Mouse (Mus musculus): ENCODE data around the gene Dmrt3. TPM values are rescaled to one million over a fixed set of nuclear protein-coding genes. Genes with fewer than 3 reads are reported as not detected.

Dmrt3 gene
- polyA plus RNA-seq, 1 experiment from 2014 or later: 0.49 TPM

DNA sequence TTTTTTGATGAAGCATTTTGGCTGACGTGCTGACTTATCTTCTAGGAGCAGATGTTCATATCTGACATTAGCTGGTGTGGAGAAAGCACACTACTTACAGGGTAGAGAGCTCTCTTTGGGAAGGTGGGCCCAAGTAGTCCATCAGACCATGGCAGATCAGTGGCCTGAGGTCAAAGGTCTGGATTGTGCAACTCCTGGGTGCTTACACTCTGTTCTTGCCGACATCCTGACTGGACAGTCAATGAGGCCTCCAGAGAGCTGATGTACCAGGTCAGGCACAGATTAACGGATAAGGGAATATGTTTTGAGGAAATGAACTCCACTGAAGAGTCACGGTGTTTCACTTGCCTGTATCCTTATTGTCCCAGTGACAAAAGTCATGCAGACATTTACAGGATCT is 38.6 kb downstream of the Dmrt3 start:
- Histone ChIP-seq H3K27me3 (ENCODE audit: insufficient read depth, low read length) (no peaks in the 10 kb centered on the region), H3K4me2 (no peak overlapping the region), H3K9me3 (ENCODE audit: low read depth, low read length) (no peaks in the 10 kb centered on the region), H3K4me1 (ENCODE audit: insufficient read depth) (no peaks in the 10 kb centered on the region), H3K36me3 (ENCODE audit: insufficient read depth) (no peaks in the 10 kb centered on the region), H3K4me3 (ENCODE audit: low read depth, low read length) (no peak overlapping the region), H3K27ac (ENCODE audit: low read depth) (no peak overlapping the region), H3K9ac (no peak overlapping the region)
- ATAC-seq (ENCODE audit: insufficient read depth): no peak
- DNase-seq: no peak
- WGBS: 59% methylated on average over 4 of the region's 4 CpGs
- no peak for TF ChIP-seq CTCF (IDR thresholded peaks at IDR 0.05; ENCODE audit: low read depth)

DNA sequence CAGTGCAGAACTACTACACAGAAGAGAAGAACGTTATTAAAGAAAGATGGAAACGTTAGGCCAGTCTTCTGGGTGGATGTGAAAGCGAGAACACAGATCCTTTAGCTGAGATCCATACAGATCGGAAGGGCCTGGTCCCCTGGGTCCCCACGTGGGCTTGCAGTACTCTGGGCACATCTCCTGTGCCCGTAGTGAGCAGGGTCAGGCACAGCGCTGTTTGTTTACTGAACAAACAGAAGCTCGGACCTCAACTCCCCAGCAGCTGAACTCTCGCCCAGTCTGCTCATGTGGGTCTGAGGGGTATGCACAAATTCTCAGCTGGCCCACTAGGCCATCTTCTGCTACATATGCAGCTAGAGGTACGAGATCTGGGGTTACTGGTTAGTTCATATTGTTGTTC is 40.4 kb downstream of the Dmrt3 start:
- H3K27ac ChIP-seq (ENCODE audit: low read depth): no peak overlapping the region
- no peak overlapping the region for H3K9ac ChIP-seq
- H3K36me3 ChIP-seq (ENCODE audit: insufficient read depth): no peaks in the 10 kb centered on the region
- no peak overlapping the region for H3K4me3 ChIP-seq (ENCODE audit: low read depth, low read length)
- no peak for TF ChIP-seq CTCF (IDR thresholded peaks at IDR 0.05; ENCODE audit: low read depth)
- no peak for DNase-seq
- no peak overlapping the region for H3K4me2 ChIP-seq
- no peaks in the 10 kb centered on the region for H3K27me3 ChIP-seq (ENCODE audit: insufficient read depth, low read length)
- WGBS: 44% methylated on average over 10 of the region's 10 CpGs
- no peaks in the 10 kb centered on the region for H3K9me3 ChIP-seq (ENCODE audit: low read depth, low read length)
- no peak for ATAC-seq (ENCODE audit: insufficient read depth)
- peaks cover 6% of the 10 kb centered on the region; the same call in 1 of the 2 replicates for H3K4me1 ChIP-seq (ENCODE audit: insufficient read depth)

DNA sequence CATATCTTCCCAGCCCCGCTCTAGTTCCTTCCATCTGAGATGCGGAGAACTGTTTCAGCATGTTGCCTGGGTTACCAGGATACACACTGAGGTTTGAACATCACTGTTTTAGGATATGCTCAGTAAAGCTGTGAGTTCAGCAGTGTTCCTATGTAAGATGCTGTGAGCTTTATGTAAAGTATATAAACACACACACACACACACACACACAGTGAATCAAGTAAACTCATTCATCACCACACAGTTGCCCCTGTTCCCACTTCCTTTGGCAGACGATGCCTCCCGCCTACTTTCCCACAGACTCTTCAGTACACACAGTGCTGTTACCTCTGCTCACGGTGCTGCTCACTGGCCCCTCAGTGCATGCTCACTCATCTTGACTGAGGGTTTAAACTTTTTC is 42.5 kb downstream of the Dmrt3 start:
- no peak for DNase-seq
- no peak for ATAC-seq (ENCODE audit: insufficient read depth)
- Histone ChIP-seq H3K4me1 (ENCODE audit: insufficient read depth) (peaks cover 6% of the 10 kb centered on the region; the same call in 1 of the 2 replicates), H3K9me3 (ENCODE audit: low read depth, low read length) (no peaks in the 10 kb centered on the region), H3K4me3 (ENCODE audit: low read depth, low read length) (no peak overlapping the region), H3K9ac (no peak overlapping the region), H3K4me2 (no peak overlapping the region), H3K36me3 (ENCODE audit: insufficient read depth) (no peaks in the 10 kb centered on the region), H3K27me3 (ENCODE audit: insufficient read depth, low read length) (no peaks in the 10 kb centered on the region), H3K27ac (ENCODE audit: low read depth) (no peak overlapping the region)
- 64% methylated on average over 5 of the region's 5 CpGs for WGBS
- TF ChIP-seq CTCF (IDR thresholded peaks at IDR 0.05; ENCODE audit: low read depth): no peak

DNA sequence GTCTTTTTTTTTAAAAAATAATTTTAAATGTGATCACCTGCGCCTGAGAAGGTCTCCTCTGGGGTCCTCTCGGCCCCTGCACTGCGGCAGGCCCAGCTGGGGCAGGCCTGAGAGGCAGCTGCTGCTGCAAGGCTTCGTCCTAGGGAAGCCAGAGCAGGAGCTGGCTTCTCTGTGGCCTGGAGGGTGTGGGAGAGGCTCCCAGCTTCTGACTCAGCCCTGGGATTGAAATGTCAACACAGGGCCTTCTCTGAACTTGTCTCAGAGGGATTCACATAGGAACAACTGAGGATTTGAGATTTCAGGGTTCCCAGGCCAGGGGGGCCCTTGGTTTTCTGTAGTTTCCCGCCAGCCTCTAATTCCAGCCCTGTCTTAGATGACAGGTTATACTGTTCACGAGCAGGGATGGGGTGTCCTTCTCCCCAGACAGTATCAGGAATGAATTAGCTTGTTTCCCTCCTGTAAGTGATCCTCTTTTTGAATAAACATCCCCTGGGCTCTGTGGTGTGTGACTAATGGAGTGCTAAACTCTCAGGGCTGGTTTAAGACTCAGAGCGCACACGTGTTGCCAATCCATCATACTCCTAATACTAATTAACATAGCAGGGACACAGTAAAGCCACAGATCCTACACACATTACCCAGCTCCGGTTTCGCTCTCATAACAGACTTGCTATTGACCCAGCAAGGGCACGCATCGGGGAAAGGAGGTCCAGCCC is 44.1 kb downstream of the Dmrt3 start:
- Histone ChIP-seq H3K4me3 (ENCODE audit: low read depth, low read length) (no peak overlapping the region), H3K9ac (no peak overlapping the region), H3K27me3 (ENCODE audit: insufficient read depth, low read length) (no peaks in the 10 kb centered on the region), H3K4me1 (ENCODE audit: insufficient read depth) (peaks cover 6% of the 10 kb centered on the region; the same call in 1 of the 2 replicates), H3K36me3 (ENCODE audit: insufficient read depth) (no peaks in the 10 kb centered on the region), H3K9me3 (ENCODE audit: low read depth, low read length) (no peaks in the 10 kb centered on the region), H3K4me2 (no peak overlapping the region), H3K27ac (ENCODE audit: low read depth) (no peak overlapping the region)
- no peak for TF ChIP-seq CTCF (IDR thresholded peaks at IDR 0.05; ENCODE audit: low read depth)
- WGBS: 27% methylated on average over 12 of the region's 12 CpGs
- DNase-seq (peak; percentile 21), ATAC-seq (ENCODE audit: insufficient read depth) (peak; percentile 52; the same call in 1 of the 2 replicates)

DNA sequence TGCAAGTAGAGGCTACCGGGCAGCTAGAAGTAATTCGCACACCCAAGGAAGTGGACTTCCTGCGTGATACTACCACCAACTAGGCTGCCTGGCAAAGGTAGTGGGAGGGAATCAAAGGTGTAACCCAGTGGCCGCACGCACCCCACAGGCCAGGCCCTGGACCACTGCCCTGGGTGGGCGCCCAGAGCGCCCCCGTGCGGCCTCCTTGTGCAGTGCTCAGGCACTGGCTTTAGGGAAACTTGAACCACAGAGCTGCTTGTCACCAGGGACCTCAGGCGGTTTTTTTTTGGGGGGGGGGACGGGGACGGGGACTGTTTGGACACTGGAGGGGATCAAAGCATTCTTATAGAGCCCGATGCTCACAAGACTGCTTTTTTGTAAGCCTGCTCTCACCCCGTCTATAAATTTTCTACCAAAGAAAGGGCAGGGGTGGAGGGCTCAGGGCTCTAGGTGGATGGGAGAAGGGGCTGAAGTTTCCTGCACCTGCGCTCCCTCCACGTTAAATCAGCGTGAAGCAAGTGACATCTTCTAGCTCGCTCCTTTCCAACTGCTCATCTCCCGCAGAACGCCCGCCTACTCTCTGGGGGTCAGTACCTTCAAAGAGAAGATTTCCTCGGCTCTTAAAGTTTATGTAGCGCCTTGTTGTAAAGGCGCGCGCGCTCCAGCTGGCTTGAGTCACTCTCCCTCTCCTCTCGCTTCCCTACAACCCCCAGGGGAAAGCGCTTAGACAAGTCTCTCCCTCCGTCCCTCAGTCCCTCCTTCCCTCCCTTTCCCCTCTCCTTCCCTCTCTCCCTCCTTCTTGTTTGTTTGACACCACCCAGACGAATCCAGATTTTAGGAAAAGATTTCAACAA is 55.6 kb downstream of the Dmrt3 start:
- Histone ChIP-seq H3K27me3 (ENCODE audit: insufficient read depth, low read length) (peaks cover 84% of the 10 kb centered on the region), H3K4me3 (ENCODE audit: low read depth, low read length) (no peak overlapping the region), H3K9ac (no peak overlapping the region), H3K27ac (ENCODE audit: low read depth) (no peak overlapping the region), H3K36me3 (ENCODE audit: insufficient read depth) (no peaks in the 10 kb centered on the region), H3K4me1 (ENCODE audit: insufficient read depth) (no peaks in the 10 kb centered on the region), H3K9me3 (ENCODE audit: low read depth, low read length) (no peaks in the 10 kb centered on the region; the same call in 1 of the 2 replicates), H3K4me2 (0 out of 2 replicates have a peak overlapping the region, but pooled peaks have one; percentile 18)
- WGBS: 3% methylated on average over 31 of the region's 31 CpGs
- DNase-seq (peak; percentile 36), ATAC-seq (ENCODE audit: insufficient read depth) (peak; percentile 17; the same call in 1 of the 2 replicates)
- peak; percentile 48 for TF ChIP-seq CTCF (IDR thresholded peaks at IDR 0.05; ENCODE audit: low read depth)

DNA sequence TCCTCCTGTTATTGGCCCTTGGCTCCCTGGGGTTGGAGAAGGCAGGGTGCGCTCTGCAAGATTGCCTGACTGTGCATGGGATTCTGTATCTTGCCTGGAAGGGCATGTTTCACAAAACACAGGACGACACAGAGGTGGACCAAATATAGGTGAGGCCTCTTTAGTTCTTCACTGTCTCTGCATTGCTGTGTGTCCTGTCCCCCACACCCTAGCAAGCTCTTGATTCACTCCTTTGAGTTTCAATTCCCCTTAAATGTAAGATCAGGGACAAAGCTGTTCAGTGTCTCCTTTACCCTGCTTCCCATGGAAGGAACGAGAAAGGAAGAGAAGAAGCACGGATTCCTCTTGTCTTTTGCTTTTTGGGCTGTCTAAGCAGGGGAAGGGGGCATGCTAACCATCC is 57.7 kb downstream of the Dmrt3 start:
- no peaks in the 10 kb centered on the region for H3K9me3 ChIP-seq (ENCODE audit: low read depth, low read length)
- H3K27ac ChIP-seq (ENCODE audit: low read depth): no peak overlapping the region
- peaks cover 95% of the 10 kb centered on the region for H3K27me3 ChIP-seq (ENCODE audit: insufficient read depth, low read length)
- DNase-seq (no peak), ATAC-seq (ENCODE audit: insufficient read depth) (no peak)
- no peak overlapping the region for H3K4me2 ChIP-seq
- TF ChIP-seq CTCF (IDR thresholded peaks at IDR 0.05; ENCODE audit: low read depth): no peak
- no peak overlapping the region for H3K4me3 ChIP-seq (ENCODE audit: low read depth, low read length)
- no peak overlapping the region for H3K9ac ChIP-seq
- WGBS: 23% methylated on average over 4 of the region's 4 CpGs
- no peaks in the 10 kb centered on the region for H3K4me1 ChIP-seq (ENCODE audit: insufficient read depth)
- H3K36me3 ChIP-seq (ENCODE audit: insufficient read depth): no peaks in the 10 kb centered on the region

Data from lung, embryonic 14.5 days (tissue).